Mouse (Mus musculus) megakaryocyte-erythroid progenitor cell, adult 5-6 weeks (primary cell): ENCODE measurements around the gene Trp53bp2. TPM values are rescaled to one million over a fixed set of nuclear protein-coding genes. Genes with fewer than 3 reads are reported as not detected.

ENCODE experiments used
- ATAC-seq: replicated peaks from 2 replicates; pipeline ENCODE4 v1.8.0; 2016; ENCODE audit warnings: mild to moderate bottlenecking, inconsistent platforms; ENCODE audit not compliant: severe bottlenecking, poor library complexity, low FRiP score, low TSS enrichment
- total RNA-seq, 2 experiments: library from RNA; stranded (forward) in 1 of 2; stranded (reverse) in 1 of 2; fragments of 200-1000, 215-1000 nt in 1 of 2; fragments of >200 nt in 1 of 2; fragmentation: Nextera tagmentation in 1 of 2; gene quantifications; 2 replicates each; pipeline ENCODE4 v1.2.3; 2014 to 2017

Gene Trp53bp2
- total RNA-seq, 2 experiments from 2014 or later, result 7.5 to 8.2 TPM

DNA sequence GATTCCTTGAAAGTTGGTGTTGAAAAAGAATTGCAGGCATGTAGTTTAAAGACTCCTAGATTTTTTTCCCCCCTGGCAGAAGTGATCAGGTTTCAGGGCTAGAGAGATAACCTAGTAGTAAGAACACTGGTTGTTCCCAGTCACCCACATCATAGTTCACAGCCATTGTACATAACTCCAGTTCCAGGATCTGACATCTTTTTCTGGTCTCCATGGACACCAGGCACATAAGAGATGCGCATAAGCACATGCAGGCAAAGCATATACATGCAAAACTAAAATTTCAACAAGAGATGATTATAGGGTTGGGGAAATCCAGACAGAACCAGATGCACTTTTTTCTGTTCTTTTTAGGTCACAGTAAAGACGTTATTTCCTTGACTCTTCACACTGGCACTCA, 46.1 kb downstream of the Trp53bp2 start:
- no peak for ATAC-seq

DNA sequence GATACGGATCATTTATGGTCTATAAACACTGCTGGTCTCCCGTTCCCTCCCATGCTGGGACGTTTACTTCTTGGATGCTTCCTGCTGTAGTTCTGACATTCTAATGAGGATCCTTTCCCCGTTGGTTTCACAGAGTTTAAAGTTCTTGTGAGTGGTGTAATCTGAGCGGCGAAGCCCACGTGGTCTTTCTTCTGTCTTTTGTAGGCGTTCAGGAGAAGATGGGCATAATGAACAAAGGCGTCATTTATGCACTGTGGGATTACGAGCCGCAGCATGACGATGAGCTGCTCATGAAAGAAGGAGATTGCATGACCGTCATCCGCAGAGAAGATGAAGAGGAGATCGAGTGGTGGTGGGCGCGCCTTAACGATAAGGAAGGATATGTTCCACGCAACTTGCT, 49.6 kb downstream of the Trp53bp2 start:
- ATAC-seq, result no peak

DNA sequence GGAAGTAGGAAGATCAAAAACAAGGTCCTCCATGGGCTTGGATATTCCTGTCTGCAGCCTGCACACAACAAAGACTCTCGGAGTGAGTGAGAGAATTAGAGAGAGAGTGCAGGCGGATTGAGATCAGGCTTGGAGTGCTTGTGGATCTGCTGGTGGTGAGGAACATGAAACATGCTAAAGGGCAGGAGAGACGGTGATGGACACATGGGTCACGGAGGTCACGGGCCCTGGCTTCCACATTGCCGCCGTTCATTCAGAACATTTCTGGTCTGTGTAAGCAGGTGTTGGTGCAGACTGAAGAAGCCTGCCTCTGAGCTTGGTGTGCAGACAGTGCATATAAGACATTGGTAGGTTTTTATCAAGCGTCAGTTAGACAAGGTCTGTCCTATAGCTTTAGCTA, 50.5 kb downstream of the Trp53bp2 start:
- no peak for ATAC-seq

DNA sequence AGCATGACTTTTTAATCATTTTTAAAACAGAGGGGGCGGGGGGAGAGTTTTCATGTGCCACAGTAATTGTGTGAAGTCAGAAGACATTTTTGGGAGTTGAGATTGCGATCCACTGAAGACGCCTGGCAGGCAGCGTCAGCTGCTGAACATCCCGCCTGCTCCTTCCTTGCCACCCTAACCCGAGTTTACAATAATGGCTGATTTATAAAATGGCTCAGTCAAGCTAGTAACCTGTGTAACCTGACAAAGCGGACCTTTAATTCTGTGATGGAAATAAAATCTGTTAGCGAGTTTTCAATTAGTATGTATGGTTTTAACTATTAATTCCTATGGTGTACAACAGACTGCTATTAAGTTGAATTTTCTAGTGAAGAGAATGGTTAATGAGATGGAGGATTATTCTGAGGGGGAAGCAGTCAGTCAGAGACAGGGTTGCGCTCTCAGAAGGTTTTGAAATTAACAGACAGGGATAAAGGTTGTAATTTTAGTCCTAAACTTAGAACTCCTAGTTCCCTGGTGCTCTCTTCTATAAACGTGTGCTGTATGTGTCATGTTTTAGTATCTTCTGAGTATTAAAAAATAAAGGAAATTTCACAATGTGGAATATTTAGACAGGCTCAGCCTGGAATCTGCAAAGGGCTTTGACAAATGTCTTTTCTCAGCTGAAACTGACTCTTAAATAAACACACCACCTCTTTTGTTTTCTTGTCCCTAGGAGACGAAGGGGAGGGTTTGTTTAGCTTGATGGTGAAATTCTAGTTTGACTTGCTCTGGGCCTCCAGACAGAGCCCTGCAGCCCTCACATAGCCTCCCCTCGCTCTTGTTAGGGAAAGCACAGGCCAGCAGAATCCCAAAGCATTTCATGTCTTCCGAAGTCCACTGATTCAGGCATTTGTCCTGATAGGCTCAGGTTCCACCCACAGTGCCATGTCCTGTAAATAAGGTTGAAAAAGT, 51.6 kb downstream of the Trp53bp2 start:
- no peak for ATAC-seq

DNA sequence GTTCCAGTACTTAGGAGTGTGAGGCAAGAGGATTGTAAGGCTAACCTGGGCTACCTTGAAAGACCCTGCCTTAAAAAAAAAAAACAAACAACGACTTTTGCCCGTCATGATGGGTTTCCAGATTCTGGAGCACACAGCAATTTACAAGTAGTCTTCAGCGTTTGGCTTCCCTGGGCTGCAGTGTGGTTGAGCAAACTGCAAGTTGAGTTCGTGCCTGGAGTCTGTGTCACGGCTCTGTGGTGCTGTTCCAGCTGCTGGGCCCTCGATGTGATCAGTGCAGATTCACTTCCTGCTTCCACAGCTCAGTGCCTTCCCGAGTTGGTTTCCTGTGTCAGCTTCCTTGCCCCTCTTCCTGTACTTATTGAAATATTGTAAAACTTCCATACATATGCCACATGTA, 52.3 kb downstream of the Trp53bp2 start:
- ATAC-seq, result no peak

DNA sequence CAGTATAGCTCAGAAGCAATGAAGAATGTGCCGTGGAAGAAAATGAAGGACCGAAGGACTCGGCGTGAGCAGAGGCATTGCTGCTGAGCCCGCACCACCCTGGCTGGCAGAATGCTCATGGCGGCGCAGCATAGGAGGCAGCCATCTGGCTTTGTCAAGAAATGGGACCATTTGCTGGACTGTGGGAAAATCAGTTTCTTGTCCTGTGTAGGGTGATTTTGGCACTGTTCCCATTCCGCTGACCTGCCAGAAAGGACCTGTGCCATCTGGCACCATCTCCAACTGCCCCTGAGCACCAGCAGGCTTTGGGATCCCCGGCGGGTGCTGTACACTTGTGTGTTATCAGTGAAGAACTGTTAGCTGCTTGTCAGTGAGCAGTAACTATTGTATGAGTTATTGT, 52.8 kb downstream of the Trp53bp2 start:
- no peak for ATAC-seq

DNA sequence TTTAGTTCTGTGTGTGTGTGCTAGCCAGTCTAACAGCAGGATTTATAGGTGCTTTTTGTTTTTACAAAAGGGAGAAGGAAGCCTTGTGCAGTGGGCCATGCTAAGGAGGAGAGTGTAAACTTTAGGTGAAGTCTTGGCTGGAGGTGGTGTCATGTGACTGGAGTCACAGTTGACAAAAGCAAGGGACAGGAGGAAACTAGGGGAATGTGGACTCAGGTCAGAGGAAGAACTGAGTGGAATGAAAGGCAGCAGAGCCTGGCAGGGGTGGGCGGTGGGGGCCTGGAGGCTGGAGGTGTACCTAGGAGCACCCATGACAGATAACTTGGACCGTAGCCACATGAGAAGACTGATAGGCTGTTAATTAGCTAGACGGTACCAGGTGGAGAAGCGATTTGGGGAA, 56.3 kb downstream of the Trp53bp2 start:
- no peak for ATAC-seq

DNA sequence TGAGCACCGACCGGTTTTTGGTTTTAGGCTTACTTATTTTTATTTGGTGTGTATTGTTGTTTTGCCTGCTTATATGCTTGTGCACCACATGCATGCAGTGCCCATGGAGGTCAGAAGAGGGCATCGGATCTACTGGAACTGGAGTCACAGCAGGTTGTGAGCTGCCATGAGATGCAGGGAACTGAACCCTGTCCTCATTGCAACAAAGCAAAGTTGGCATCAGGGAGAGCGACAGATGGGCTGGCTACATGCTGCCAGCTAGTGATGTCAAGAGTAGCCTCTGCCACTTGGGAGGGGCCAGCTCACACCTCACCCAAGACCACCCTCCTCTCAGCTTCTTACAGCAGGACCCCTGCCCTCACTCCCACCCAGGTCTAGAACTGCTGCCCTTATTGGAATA, 57.0 kb downstream of the Trp53bp2 start:
- 0 out of 2 replicates have a peak, but pooled peaks have one; percentile 22 for ATAC-seq

DNA sequence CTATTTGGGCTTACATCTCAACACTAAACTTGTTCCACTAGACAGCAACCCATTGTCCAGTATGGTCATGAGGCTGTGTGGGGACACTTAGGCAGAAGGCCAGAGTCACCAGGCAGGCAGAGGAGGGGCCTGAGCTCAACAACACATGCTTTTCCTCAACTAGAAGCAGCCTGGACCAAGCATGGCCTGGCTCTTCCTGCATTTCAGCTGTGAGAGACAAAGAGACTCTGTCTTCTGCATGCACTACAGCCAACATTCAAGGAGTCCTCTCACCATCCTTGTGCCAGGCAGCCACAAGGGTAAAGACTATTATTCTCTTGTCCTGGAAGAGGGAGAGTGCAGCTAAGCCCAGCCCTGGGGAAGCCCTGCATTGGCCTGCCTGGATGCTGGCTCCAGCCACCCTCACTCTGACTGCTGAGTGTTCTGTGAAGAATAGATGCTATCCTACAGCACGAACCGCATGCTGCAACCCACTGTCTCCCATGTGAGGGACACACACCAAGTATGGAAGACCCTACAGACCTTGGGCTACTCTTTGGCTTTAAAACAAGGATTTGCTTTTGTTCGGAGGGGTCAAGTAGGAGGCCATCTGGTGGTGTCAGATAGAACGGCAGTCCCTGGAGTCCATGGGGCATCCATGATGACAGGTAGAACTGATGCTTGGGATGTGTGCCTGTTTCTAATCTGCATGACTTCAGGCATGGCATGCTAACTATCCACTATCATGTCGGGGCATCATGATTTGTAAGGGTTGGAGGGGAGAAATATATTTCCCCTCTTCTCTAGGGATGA, 66.2 kb downstream of the Trp53bp2 start:
- ATAC-seq, result peak; percentile 40; the same call in 1 of the 2 replicates

DNA sequence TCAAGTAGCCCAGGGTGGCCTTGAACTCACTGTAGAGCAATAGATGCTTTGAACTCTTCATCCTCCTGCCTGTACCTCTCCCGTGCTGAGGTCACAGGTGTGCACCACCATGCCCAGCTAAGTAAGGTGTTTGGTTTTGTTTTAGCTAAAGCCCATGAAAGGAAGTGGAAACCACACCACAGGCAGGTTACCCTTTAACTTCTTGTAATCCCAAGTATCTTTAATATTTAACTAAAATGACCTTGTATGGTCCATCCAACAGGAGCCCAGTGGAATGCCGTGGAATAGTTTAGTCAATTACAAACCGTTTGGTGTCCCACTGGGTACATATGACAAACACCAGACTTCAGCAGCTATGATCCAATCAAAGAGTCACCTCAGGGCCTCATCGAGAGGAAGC, 70.0 kb downstream of the Trp53bp2 start:
- ATAC-seq, result no peak

DNA sequence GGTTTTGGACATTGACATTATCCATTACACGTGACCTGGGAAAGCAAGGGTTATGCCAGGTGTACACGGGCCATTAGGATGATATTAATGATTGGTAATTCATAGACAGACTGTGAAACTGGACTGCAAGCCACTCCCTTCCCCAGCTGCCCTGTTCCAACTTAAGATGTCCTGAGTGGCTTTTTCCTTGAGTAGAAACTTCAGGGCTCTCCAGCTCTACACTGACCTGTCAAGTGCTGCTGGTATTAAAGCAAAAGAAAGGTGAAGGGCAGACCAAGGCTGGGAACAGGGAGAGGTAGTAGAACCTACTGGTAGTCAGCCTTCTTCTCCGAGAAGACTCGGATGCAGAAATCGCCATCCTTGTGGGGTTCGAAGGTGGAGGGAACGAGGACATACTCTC, 72.2 kb downstream of the Trp53bp2 start:
- ATAC-seq, result no peak

DNA sequence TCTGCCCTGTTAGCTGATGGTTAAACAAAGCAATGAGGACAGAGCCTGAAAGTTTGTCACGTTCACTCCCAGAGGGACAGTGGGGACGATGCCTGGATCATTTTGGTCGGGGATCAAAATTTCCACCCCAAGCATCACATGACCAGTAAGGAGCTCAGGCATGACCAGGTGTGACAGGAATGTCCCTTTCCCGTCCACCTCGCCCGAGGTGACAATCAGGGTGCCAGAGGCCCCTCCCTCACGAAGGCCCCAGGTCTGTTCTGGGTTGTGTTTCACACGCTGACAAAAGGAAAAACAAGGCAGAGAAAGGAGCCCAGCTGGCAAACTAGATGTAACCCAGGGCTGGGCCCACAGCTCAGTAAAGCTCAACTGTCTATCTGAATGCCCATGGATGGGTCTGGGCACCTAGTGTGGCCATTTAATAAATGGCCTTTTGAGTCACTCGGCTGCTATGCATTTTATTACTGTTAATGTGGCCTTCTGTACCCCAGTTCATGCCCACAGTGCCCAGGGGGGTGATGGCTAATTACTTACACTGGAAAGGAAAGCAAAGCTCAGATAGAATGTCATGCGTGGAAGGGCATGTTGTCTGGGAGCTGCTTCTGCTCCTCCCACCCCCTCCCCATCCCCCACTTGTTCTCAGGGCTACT, 72.8 kb downstream of the Trp53bp2 start:
- ATAC-seq, result no peak

DNA sequence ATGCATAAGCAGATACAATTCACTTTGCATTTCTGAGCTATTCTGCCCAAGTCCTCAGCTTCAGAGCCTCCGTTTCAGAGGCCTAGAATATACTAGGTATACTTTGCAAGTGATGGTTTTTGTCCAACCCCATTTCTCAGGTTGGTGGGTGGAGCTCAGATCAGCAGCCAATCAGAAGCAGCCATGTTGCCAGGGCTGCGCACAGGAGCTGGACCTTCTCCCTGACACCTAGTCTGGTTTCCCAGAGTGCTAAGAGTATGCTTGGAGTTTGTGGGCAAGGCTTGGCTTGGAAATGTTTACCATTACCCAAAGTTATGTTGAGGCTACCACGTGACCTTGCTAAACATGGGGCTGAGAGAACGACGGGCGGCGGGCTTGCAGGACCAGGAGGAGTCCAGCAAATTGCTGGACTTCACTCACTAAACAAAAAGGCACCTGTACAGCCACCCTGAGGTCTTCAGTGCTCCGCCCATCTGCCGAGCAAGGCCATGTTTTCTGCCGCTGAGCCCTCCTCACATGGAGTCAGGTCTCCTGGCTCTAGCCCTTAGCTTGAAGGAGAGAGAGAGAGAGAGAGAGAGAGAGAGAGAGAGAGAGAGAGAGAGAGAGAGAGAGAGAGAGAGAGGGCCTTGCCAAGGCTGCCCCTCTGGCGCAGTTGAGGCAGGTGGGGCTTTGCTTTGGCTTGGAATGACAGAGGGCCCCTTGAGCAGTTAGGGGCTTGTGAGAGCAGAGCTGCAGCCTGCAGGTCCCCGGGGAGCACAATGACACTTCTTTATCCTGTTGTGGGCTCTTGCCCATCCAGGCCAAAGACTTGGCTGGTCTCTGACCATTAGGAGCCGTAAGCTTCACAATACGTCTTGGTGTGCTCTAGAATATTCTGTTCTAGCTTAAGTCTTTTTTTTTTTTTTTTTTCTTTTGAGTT, 74.3 kb downstream of the Trp53bp2 start:
- no peak for ATAC-seq

DNA sequence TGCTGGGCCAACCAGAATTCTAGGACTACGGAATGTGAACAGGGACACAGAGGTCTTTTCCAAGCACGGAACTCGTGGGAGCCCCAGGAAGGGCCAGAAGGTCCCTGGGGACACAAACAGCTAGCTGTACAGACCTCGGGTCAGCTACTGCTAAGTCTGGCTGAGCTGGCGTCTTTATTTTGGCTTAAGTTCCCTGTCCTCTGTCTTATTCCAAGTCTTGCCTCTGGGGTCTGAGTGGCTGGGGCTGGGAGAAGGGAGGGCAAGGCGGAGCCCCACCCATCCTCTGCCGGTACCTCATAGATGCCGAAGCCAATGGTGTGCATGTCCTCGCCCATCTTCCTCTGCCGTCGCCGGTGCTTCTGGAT, 74.9 kb downstream of the Trp53bp2 start:
- no peak for ATAC-seq

DNA sequence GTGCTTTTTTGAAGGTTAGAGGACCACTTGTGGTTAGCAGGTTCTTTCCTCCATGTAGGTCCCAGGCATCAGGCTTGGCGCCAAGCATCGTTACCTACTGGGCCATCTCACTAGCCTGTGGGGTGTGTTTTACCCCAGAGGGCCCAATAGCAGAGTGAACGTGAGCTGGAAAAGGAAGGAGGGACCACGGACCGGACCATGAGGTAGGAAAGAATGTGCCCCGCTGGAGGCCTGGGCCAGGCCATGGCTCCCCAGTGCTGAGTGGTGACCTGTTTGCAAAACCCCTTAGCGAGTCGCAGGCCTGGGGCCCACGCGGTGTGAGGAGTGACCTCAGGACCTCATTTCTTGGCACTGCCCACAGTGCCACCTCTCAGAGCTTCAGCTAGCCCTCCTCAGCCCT, 79.5 kb downstream of the Trp53bp2 start:
- ATAC-seq, result no peak

DNA sequence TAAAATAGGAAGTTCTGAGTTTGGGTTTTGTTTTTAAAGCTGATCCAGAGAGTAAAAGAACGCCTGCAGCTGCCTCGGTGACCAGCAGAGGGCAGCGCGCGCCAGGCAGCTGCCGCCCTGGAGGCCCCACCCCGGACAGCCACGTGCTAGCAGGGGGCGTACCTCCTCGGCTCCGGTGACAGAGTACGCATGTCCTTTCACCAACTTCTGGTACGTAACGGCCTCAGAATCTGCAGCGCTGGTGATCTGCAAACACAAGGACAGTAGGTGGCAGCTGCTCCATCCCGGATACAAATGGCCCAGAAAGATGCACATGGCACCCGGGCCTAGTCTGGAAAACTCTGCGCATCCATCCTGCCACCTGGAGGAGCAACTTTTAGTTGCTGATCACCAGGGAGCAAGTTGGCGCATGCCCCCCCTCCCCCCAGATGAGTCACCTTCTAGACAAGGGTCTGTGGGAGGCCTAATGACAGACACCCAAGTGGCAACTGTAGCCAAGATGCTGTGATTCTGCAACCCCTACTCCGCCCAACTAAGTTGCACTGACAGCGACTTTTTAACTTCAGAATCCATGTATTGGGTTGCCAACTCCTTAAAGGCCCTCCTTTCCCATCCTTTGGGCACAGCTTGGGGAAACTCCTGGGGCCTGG, 81.0 kb downstream of the Trp53bp2 start:
- peak; percentile 99 for ATAC-seq

DNA sequence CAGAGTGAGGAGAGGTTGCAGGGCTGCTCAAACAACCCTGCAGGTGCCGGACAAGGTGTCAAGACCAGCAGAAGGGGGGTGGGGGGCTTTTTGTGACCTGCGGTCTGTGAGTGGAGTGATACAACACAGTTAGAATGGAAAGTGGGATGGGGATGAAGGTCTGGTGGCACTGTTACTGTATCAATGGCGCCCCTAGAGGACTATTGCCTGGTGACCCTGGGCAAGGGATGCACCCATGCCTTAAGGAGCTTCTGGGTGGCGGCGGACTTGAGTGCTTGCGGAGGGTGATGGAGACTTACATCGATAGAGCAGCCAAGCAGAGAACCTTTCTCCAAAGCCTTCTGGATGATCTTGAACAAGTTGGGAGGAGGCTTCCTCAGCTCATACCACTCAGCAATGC, 81.6 kb downstream of the Trp53bp2 start:
- ATAC-seq, result peak; percentile 66

DNA sequence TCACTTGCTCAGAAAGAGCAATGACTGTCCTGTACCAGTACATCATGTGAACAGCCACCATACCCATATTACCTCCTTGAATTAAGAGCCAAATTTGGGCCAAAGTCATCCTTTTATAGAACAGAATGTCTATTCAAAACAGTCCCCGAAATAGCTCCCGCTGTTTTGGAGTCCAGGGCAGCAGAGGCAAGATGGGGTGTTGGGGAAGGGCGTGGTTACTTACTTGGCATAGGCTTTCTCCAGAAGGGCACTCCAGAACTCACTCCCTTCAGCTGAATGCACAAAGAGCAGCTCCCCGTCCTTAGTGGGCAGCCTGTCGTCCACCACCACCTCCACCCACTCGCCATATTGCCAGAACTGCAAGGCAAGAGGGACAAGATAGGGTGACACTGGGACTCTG, 82.9 kb downstream of the Trp53bp2 start:
- no peak for ATAC-seq
